Mouse (Mus musculus) limb, embryonic 12.5 days (tissue): ENCODE results near the gene Nop2. TPM values are rescaled to one million over a fixed set of nuclear protein-coding genes. Genes with fewer than 3 reads are reported as not detected.

Source experiments
- ATAC-seq: fragments of 200-750 bp; cut with Nextera tagmentation; 2 replicates; pipeline ENCODE4 v1.8.0; 2017; ENCODE audit warnings: low read depth, moderate TSS enrichment; ENCODE audit not compliant: insufficient number of reproducible peaks, insufficient read depth, low FRiP score, low TSS enrichment
- H3K27ac ChIP-seq: fragments of 300-500 bp; sonication (generic); 2 replicates; pipeline ENCODE4 v1.5.1; 2016; ENCODE audit warnings: mild to moderate bottlenecking, moderate library complexity
- H3K27me3 ChIP-seq: fragments of 300-500 bp; sonication (generic); 2 replicates; pipeline ENCODE4 v1.6.1; 2016; ENCODE audit warnings: mild to moderate bottlenecking, moderate library complexity
- H3K36me3 ChIP-seq: fragments of 300-500 bp; sonication (generic); 2 replicates; pipeline ENCODE4 v1.6.1; 2016; ENCODE audit warnings: mild to moderate bottlenecking, moderate library complexity
- H3K4me1 ChIP-seq: fragments of 300-500 bp; sonication (generic); replicated peaks from 2 replicates; pipeline ENCODE4 v1.6.1; 2016
- H3K4me2 ChIP-seq: fragments of 300-500 bp; sonication (generic); 2 replicates; pipeline ENCODE4 v1.6.1; 2016; ENCODE audit warnings: mild to moderate bottlenecking, moderate library complexity
- H3K4me3 ChIP-seq: fragments of 300-500 bp; sonication (generic); replicated peaks from 2 replicates; pipeline ENCODE4 v1.5.1; 2016; ENCODE audit warnings: mild to moderate bottlenecking
- H3K9ac ChIP-seq: fragments of 300-500 bp; sonication (generic); replicated peaks from 2 replicates; pipeline ENCODE4 v1.6.1; 2016; ENCODE audit warnings: mild to moderate bottlenecking, moderate library complexity
- H3K9me3 ChIP-seq: fragments of 300-500 bp; sonication (generic); 2 replicates; pipeline ENCODE4 v1.6.1; 2016; ENCODE audit warnings: mild to moderate bottlenecking, moderate library complexity
- WGBS: fragments of 180-500 bp; shearing (Covaris S2); methylation state at CpG from one replicate; pipeline ENCODE4 v1.1.7; 2016; 5-methylcytosine and 5-hydroxymethylcytosine counted together
- polyA plus RNA-seq: library from polyadenylated mRNA; unstranded; fragments of >200 nt; fragmentation: Nextera tagmentation; extraction: Ambion mirVana; gene quantifications from 2 replicates; pipeline ENCODE4 v1.2.1, GENCODE M21; 2016

Gene Nop2
- 65.8 and 72.6 TPM in 2 replicates for polyA plus RNA-seq

- Histone ChIP-seq H3K4me2 (peak within 1 kb of the TSS; percentile 90), H3K9me3 (no peaks in the 10 kb centered on the region), H3K9ac (peak within 1 kb of the TSS; percentile 77), H3K27me3 (no peaks in the 10 kb centered on the region), H3K4me1 (peaks cover 12% of the 10 kb centered on the region), H3K27ac (peak within 1 kb of the TSS; percentile 90), H3K36me3 (peaks cover 72% of the 10 kb centered on the region), H3K4me3 (peak within 1 kb of the TSS; percentile 88)
- ATAC-seq: peak; percentile 91
- WGBS: under 1% methylated on average over 66 of the region's 66 CpGs
These were observed at the start of gene Nop2 for GRCm38 (mm10) chr6:125131302-125132156. Gene Nop2 (plus strand): TSS chr6:125131909.

- Histone ChIP-seq H3K9ac (no peak overlapping the region), H3K4me2 (no peak overlapping the region), H3K9me3 (no peaks in the 10 kb centered on the region), H3K4me3 (no peak overlapping the region), H3K4me1 (peaks cover 5% of the 10 kb centered on the region; the same call in 1 of the 2 replicates), H3K27me3 (peaks cover 4% of the 10 kb centered on the region), H3K27ac (no peak overlapping the region), H3K36me3 (no peaks in the 10 kb centered on the region)
- ATAC-seq: no peak
- 88% methylated on average over 7 of the region's 7 CpGs for WGBS
These were observed 48.8 kb upstream of the Nop2 start for GRCm38 (mm10) chr6:125082801-125083386.

DNA sequence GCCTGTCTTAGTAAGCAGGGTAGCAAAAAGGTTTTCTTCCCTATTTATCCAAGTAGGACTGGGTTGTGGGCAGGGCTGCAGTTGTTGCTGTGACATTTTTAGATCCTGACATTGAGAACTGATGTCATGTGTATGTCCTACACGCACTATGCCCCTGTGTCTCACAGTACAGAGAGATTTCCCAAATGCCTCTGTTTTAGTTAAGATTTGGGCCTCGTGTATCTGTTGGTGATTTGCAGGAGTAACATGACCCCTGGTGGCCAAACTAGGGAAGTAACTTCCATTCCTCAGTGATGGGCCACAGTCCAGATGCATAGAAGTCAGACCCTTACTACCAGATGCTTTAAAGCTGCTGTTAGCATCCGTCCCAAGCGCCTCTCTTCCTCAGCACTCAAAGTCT, 47.3 kb upstream of the Nop2 start:
- no peak for ATAC-seq
- Histone ChIP-seq H3K27me3 (peaks cover 4% of the 10 kb centered on the region), H3K4me2 (no peak overlapping the region), H3K4me1 (peaks cover 15% of the 10 kb centered on the region), H3K36me3 (no peaks in the 10 kb centered on the region), H3K9me3 (no peaks in the 10 kb centered on the region), H3K9ac (no peak overlapping the region), H3K27ac (no peak overlapping the region), H3K4me3 (no peak overlapping the region)
- WGBS: 15% methylated on average over 4 of the region's 4 CpGs

DNA sequence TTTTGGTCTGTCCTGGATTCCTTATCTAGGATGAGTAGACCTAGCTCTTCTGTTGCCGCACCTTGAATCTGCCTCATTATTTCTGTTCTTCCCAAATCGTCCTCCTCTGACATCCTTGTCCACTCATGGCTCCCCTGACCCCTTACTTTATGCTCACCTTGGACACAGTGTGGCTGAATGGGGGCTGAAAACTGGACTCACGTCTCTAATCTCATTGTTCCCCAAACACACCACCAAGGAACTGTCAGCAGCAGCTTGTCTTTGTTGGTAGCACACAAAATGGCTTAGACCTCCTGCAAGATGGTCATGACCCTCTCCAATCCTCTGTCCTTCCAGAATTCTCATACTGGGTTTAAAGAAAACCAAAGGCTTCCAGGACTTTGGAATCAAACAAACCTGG, 43.8 kb upstream of the Nop2 start:
- no peaks in the 10 kb centered on the region for H3K27me3 ChIP-seq
- ATAC-seq: no peak
- WGBS: 95% methylated on average over 3 of the region's 3 CpGs

GRCm38 (mm10) chr6:125088561-125089321, 43.0 kb upstream of the Nop2 start:
- peak; percentile 56 for ATAC-seq
- peaks cover 25% of the 10 kb centered on the region for H3K4me1 ChIP-seq
- 1% methylated on average over 20 of the region's 20 CpGs for WGBS
- peak overlapping the region; percentile 96 for H3K27ac ChIP-seq
- H3K4me2 ChIP-seq: peak overlapping the region; percentile 56
- H3K9me3 ChIP-seq: no peaks in the 10 kb centered on the region
- peak overlapping the region; percentile 6; the same call in 1 of the 2 replicates for H3K4me3 ChIP-seq
- H3K9ac ChIP-seq: peak overlapping the region; percentile 32; the same call in 1 of the 2 replicates
- no peaks in the 10 kb centered on the region for H3K27me3 ChIP-seq
- H3K36me3 ChIP-seq: no peaks in the 10 kb centered on the region

More for the DNA sequence above, 43.8 kb upstream of the Nop2 start:
- H3K4me2 ChIP-seq: no peak overlapping the region
- H3K27ac ChIP-seq: peak overlapping the region; percentile 96
- H3K9ac ChIP-seq: no peak overlapping the region
- peaks cover 25% of the 10 kb centered on the region for H3K4me1 ChIP-seq
- H3K4me3 ChIP-seq: no peak overlapping the region
- no peaks in the 10 kb centered on the region for H3K36me3 ChIP-seq
- H3K9me3 ChIP-seq: no peaks in the 10 kb centered on the region

GRCm38 (mm10) chr6:125089521-125090321, 42.0 kb upstream of the Nop2 start:
- 1% methylated on average over 15 of the region's 15 CpGs for WGBS
- peak overlapping the region; percentile 56 for H3K4me2 ChIP-seq
- ATAC-seq: peak; percentile 71
- H3K27me3 ChIP-seq: no peaks in the 10 kb centered on the region
- peaks cover 25% of the 10 kb centered on the region for H3K4me1 ChIP-seq
- peak overlapping the region; percentile 45 for H3K9ac ChIP-seq
- H3K9me3 ChIP-seq: no peaks in the 10 kb centered on the region
- peak overlapping the region; percentile 96 for H3K27ac ChIP-seq
- no peaks in the 10 kb centered on the region for H3K36me3 ChIP-seq
- H3K4me3 ChIP-seq: peak overlapping the region; percentile 21

GRCm38 (mm10) chr6:125090341-125091085, 41.2 kb upstream of the Nop2 start:
- peak overlapping the region; percentile 45; the same call in 1 of the 2 replicates for H3K9ac ChIP-seq
- 58% methylated on average over 10 of the region's 10 CpGs for WGBS

GRCm38 (mm10) chr6:125092372-125092771, 39.3 kb upstream of the Nop2 start:
- Histone ChIP-seq H3K4me1 (peaks cover 31% of the 10 kb centered on the region), H3K9me3 (no peaks in the 10 kb centered on the region), H3K27ac (no peak overlapping the region), H3K4me2 (no peak overlapping the region), H3K36me3 (no peaks in the 10 kb centered on the region), H3K27me3 (no peaks in the 10 kb centered on the region), H3K4me3 (no peak overlapping the region), H3K9ac (no peak overlapping the region)
- no peak for ATAC-seq
- 92% methylated on average over 5 of the region's 5 CpGs for WGBS

More at GRCm38 (mm10) chr6:125090341-125091085, 41.2 kb upstream of the Nop2 start:
- Histone ChIP-seq H3K4me2 (peak overlapping the region; percentile 56), H3K36me3 (no peaks in the 10 kb centered on the region), H3K4me3 (peak overlapping the region; percentile 21; the same call in 1 of the 2 replicates), H3K4me1 (peaks cover 28% of the 10 kb centered on the region), H3K9me3 (no peaks in the 10 kb centered on the region), H3K27ac (peak overlapping the region; percentile 96), H3K27me3 (no peaks in the 10 kb centered on the region)
- ATAC-seq: peak; percentile 29; the same call in 1 of the 2 replicates

DNA sequence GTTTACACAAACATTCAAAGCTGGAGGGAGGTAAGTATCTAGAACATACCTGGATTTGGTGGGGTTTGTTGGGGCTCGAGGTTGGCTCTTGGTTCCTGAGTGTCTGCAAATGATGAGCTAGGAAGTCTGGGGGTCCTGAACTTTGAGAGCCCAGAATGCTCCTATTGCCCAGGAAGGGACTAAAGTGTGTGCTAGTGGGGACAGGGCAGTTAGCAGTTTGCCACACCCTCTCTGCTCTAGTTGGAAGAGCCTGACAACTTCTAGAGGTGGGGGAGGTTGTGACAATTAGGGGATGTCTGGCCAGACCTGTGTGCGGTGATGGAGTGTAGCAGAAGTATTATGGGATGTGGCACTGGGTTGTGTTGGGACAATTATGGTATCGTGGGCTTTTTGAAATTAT, 36.9 kb upstream of the Nop2 start:
- no peak overlapping the region for H3K4me2 ChIP-seq
- WGBS: 52% methylated on average over 3 of the region's 3 CpGs
- peak overlapping the region; percentile 97; the same call in 1 of the 2 replicates for H3K27ac ChIP-seq
- ATAC-seq: no peak
- H3K4me1 ChIP-seq: peaks cover 42% of the 10 kb centered on the region
- no peak overlapping the region for H3K9ac ChIP-seq
- H3K36me3 ChIP-seq: peaks cover 20% of the 10 kb centered on the region
- H3K4me3 ChIP-seq: no peak overlapping the region
- H3K27me3 ChIP-seq: no peaks in the 10 kb centered on the region
- no peaks in the 10 kb centered on the region for H3K9me3 ChIP-seq
